ENCODE assay signal across 10 mouse cellular contexts in genomic region chr9:57149021-57149420, GRCm38 (mm10). TPM values are rescaled to one million over a fixed set of nuclear protein-coding genes. Genes with fewer than 3 reads are reported as not detected.
DNase-seq lines count a peak whose midpoint lies in the region; ATAC-seq and TF ChIP-seq lines count a peak whose summit lies in the region.
"Had no signal": no experiment of that assay in that cellular context is flagged by ENCODE, and none has a peak within 500 bp of the region (broad histone marks: within the 10 kb centered on the region; RNA-seq: fewer than 3 reads in every experiment).

No protein-coding gene starts in this region.

- H3K9ac ChIP-seq in kidney, embryonic 14.5 days (ENCODE audit: low read depth, low read length) = peak overlapping the region; percentile 69; the same call in 1 of the 2 replicates
- H3K9ac ChIP-seq in hindbrain, embryonic 16.5 days (ENCODE audit: low read depth, low read length) = peak overlapping the region; percentile 72
- H3K9ac ChIP-seq in midbrain, postnatal 0 days (replicated peaks; ENCODE audit: low read length, poor library complexity, severe bottlenecking) = peak overlapping the region; percentile 78; the same call in 1 of the 2 replicates

- H3K4me3 ChIP-seq in kidney, embryonic 14.5 days (ENCODE audit: low read length) = peak overlapping the region; percentile 60; the same call in 1 of the 2 replicates
- H3K4me3 ChIP-seq in bone marrow macrophage, adult 2 months (ENCODE audit: insufficient read depth, low read length) = peak overlapping the region; percentile 73; the same call in 1 of the 2 replicates
- H3K4me3 ChIP-seq in hindbrain, embryonic 16.5 days (ENCODE audit: low read length) = peak overlapping the region; percentile 43
- H3K4me3 ChIP-seq in midbrain, postnatal 0 days (ENCODE audit: low read depth, low read length) = peak overlapping the region; percentile 49; the same call in 1 of the 2 replicates

- 78% methylated on average over 6 of the region's 6 CpGs for WGBS in kidney, embryonic 14.5 days
- 61% methylated on average over 6 of the region's 6 CpGs for WGBS in hindbrain, embryonic 16.5 days
- WGBS in midbrain, postnatal 0 days = 68% methylated on average over 6 of the region's 6 CpGs

- intact Hi-C loops in left cerebral cortex, postnatal 10 days (cut with DNase I) = no loop called here

- H3K27ac ChIP-seq in kidney, embryonic 14.5 days (ENCODE audit: low read depth, low read length) = peak overlapping the region; percentile 89; the same call in 1 of the 2 replicates
- H3K27ac ChIP-seq in bone marrow macrophage, adult 2 months (ENCODE audit: insufficient read depth, low read depth, low read length) = no peak overlapping the region
- peak overlapping the region; percentile 89 for H3K27ac ChIP-seq in hindbrain, embryonic 16.5 days (ENCODE audit: low read depth, low read length)
- peak overlapping the region; percentile 87 for H3K27ac ChIP-seq in midbrain, postnatal 0 days (ENCODE audit: low read depth, low read length)

- ATAC-seq in kidney, embryonic 14.5 days (ENCODE audit: low FRiP score, low TSS enrichment) = no peak
- ATAC-seq in hindbrain, embryonic 16.5 days = no peak
- ATAC-seq in midbrain, postnatal 0 days (ENCODE audit: low FRiP score) = no peak

- no peak for TF ChIP-seq POLR2A in bone marrow macrophage, adult 2 months (IDR thresholded peaks at IDR 0.05; ENCODE audit: borderline replicate concordance, low read depth, low read length)

- H3K4me2 ChIP-seq in kidney, embryonic 14.5 days (replicated peaks; ENCODE audit: low read depth, low read length) = peak overlapping the region; percentile 69
- peak overlapping the region; percentile 74 for H3K4me2 ChIP-seq in hindbrain, embryonic 16.5 days (ENCODE audit: low read length)
- peak overlapping the region; percentile 75 for H3K4me2 ChIP-seq in midbrain, postnatal 0 days (ENCODE audit: low read depth, low read length, poor library complexity, severe bottlenecking)

- no peak for TF ChIP-seq CTCF in bone marrow macrophage, adult 2 months (IDR thresholded peaks at IDR 0.05; ENCODE audit: low read depth, low read length)
- no peak for TF ChIP-seq CTCF in midbrain, postnatal 0 days (IDR thresholded peaks at IDR 0.05)

- H3K4me1 ChIP-seq in kidney, embryonic 14.5 days (ENCODE audit: control insufficient read depth, insufficient read depth, low read length) = 0 out of 2 replicates have a peak, but pooled peaks cover 3% of the 10 kb centered on the region
- H3K4me1 ChIP-seq in bone marrow macrophage, adult 2 months (ENCODE audit: control insufficient read depth, insufficient read depth, low read length) = peaks cover 11% of the 10 kb centered on the region
- peaks cover 15% of the 10 kb centered on the region for H3K4me1 ChIP-seq in hindbrain, embryonic 16.5 days (ENCODE audit: control insufficient read depth, insufficient read depth, low read depth, low read length)
- H3K4me1 ChIP-seq in midbrain, postnatal 0 days (ENCODE audit: insufficient read depth, low read length) = peaks cover 8% of the 10 kb centered on the region; the same call in 1 of the 2 replicates

- no peak for DNase-seq in kidney, postnatal 10 days
- no peak for DNase-seq in midbrain, postnatal 0 days (ENCODE audit: low spot score)
- DNase-seq in spleen, postnatal 14 days (ENCODE audit: low spot score in 2 of 2) = no peak
- no peak for DNase-seq in spleen, postnatal 10 days (ENCODE audit: low spot score in 2 of 2)
- no peak for DNase-seq in left cerebral cortex, postnatal 10 days (ENCODE audit: extremely low spot score in 1 of 2, low spot score in 2 of 2)
- DNase-seq: gastrocnemius, postnatal 10 days; spleen, adult 18-20 months had no signal

- H3K27me3 ChIP-seq in kidney, embryonic 14.5 days (ENCODE audit: control insufficient read depth, insufficient read depth, low read length) = no peaks in the 10 kb centered on the region
- H3K27me3 ChIP-seq in hindbrain, embryonic 16.5 days (replicated peaks; ENCODE audit: control insufficient read depth, insufficient read depth, low read length) = no peaks in the 10 kb centered on the region
- H3K27me3 ChIP-seq in midbrain, postnatal 0 days (ENCODE audit: insufficient read depth, low read length) = no peaks in the 10 kb centered on the region

- H3K9me3 ChIP-seq in kidney, embryonic 14.5 days (ENCODE audit: control insufficient read depth, low read length) = no peaks in the 10 kb centered on the region
- H3K9me3 ChIP-seq in hindbrain, embryonic 16.5 days (ENCODE audit: control insufficient read depth, low read length) = no peaks in the 10 kb centered on the region
- no peaks in the 10 kb centered on the region for H3K9me3 ChIP-seq in midbrain, postnatal 0 days (ENCODE audit: low read length)

- H3K36me3 ChIP-seq in kidney, embryonic 14.5 days (ENCODE audit: control insufficient read depth, insufficient read depth, low read length) = 0 out of 2 replicates have a peak, but pooled peaks cover 6% of the 10 kb centered on the region
- 0 out of 2 replicates have a peak, but pooled peaks cover 3% of the 10 kb centered on the region for H3K36me3 ChIP-seq in hindbrain, embryonic 16.5 days (ENCODE audit: control insufficient read depth, insufficient read depth, low read length)
- H3K36me3 ChIP-seq in midbrain, postnatal 0 days (ENCODE audit: insufficient read depth, low read length) = peaks cover 2% of the 10 kb centered on the region; the same call in 1 of the 2 replicates

RNA-seq across cellular contexts. Expression of gene Neil1, which starts 0.9 kb away (rescaled TPM):
- 7.0 and 7.5 TPM in 2 replicates for polyA plus RNA-seq in kidney, embryonic 14.5 days (2014; fragmentation: Nextera tagmentation; extraction: Ambion mirVana)
- polyA plus RNA-seq in bone marrow macrophage, adult 2 months (2012; ENCODE audit: insufficient read depth, insufficient read length, missing spikeins) = 11.0 and 12.5 TPM in 2 replicates
- 8.2 and 8.7 TPM in 2 replicates for polyA plus RNA-seq in hindbrain, embryonic 16.5 days (2015; fragmentation: Nextera tagmentation; extraction: Ambion mirVana)
- total RNA-seq in midbrain, postnatal 0 days (2014; rRNA removed) = 6.1 and 7.8 TPM in 2 replicates
- polyA plus RNA-seq in midbrain, postnatal 0 days (2015; fragmentation: Nextera tagmentation; extraction: Ambion mirVana) = 6.2 TPM in 2 replicates
- total RNA-seq in left cerebral cortex, postnatal 10 days (2021) = 1 to 10 TPM; 7.6 to 8.0 TPM

RNA-seq across cellular contexts. Expression of gene Commd4, which starts 9.1 kb away (rescaled TPM):
- 99.0 and 137 TPM in 2 replicates for polyA plus RNA-seq in kidney, embryonic 14.5 days (2014; fragmentation: Nextera tagmentation; extraction: Ambion mirVana)
- polyA plus RNA-seq in bone marrow macrophage, adult 2 months (2012; ENCODE audit: insufficient read depth, insufficient read length, missing spikeins) = 67.7 and 71.5 TPM in 2 replicates
- 166 and 185 TPM in 2 replicates for polyA plus RNA-seq in hindbrain, embryonic 16.5 days (2015; fragmentation: Nextera tagmentation; extraction: Ambion mirVana)
- 56.9 and 72.8 TPM in 2 replicates for total RNA-seq in midbrain, postnatal 0 days (2014; rRNA removed)
- polyA plus RNA-seq in midbrain, postnatal 0 days (2015; fragmentation: Nextera tagmentation; extraction: Ambion mirVana) = 184 and 201 TPM in 2 replicates
- total RNA-seq in left cerebral cortex, postnatal 10 days (2021) = 10 to 100 TPM; 81.8 to 90.4 TPM

RNA-seq across cellular contexts. Expression of gene Man2c1, which starts 18.5 kb away (rescaled TPM):
- 28.5 and 38.7 TPM in 2 replicates for polyA plus RNA-seq in kidney, embryonic 14.5 days (2014; fragmentation: Nextera tagmentation; extraction: Ambion mirVana)
- 83.8 and 117 TPM in 2 replicates for polyA plus RNA-seq in bone marrow macrophage, adult 2 months (2012; ENCODE audit: insufficient read depth, insufficient read length, missing spikeins)
- 77.2 and 88.7 TPM in 2 replicates for polyA plus RNA-seq in hindbrain, embryonic 16.5 days (2015; fragmentation: Nextera tagmentation; extraction: Ambion mirVana)
- total RNA-seq in midbrain, postnatal 0 days (2014; rRNA removed) = 161 and 186 TPM in 2 replicates
- polyA plus RNA-seq in midbrain, postnatal 0 days (2015; fragmentation: Nextera tagmentation; extraction: Ambion mirVana) = 69.9 and 79.3 TPM in 2 replicates
- 100 to 1,000 TPM; 140 to 148 TPM for total RNA-seq in left cerebral cortex, postnatal 10 days (2021)
